Mouse (Mus musculus) adipose tissue, adult 10 weeks (tissue): ENCODE measurements around the gene Ms4a3. TPM values are rescaled to one million over a fixed set of nuclear protein-coding genes. Genes with fewer than 3 reads are reported as not detected.

ENCODE experiments used
- polyA plus RNA-seq: library from polyadenylated mRNA; stranded (reverse); fragments of 350-450 nt; fragmentation: Illumina TruSeq; extraction: RNeasy Lipid Tissue Mini Kit (QIAGEN cat#74804); gene quantifications from one replicate; pipeline ENCODE4 v1.2.3, GENCODE M21; 2014; ENCODE audit warnings: low read depth, low replicate concordance

Gene Ms4a3
- not detected for polyA plus RNA-seq

DNA sequence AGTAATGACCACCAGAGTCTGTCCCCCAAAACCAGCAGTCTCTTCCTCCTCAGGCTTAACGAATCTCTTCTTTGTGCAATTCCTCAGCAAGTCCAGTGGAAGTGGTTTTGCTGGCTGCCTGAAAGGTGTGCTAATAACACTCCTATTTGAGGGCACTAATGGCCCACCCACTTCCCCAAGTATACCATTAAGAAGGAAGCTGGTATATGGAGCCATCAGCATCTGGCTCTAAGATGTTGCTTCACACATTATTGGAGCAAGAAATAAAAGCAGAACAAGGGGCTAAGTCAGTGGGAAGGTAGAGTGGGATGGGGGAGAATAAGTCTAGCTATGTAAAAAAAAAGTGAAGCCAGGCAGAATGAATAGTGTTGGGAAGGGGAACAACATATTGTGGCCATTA is at the start of gene Ms4a3:
TSS of gene Ms4a3 (minus strand) at position 120 of the 400 bp plus-strand sequence.

DNA sequence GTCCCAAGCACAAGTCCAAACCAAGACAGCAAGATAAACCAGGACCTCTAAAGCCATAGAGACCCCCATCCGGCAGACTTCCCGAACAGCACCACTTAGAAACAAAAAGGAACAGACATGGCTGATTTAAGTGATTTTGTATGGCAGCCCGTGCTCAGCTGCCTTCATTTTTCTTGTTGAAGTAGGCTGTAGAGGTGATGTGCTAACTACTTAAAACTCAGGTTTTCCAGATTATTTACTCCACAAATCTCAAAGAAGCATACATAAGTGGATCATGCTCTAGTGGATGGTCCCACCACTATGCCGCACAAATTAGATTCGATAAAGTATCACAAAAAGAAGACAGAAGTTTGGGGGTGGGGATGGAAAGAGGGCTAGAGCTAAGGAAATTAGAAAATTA is 19.8 kb upstream of the Ms4a3 start, which contains the start of gene Oosp2:
TSS of gene Oosp2 (minus strand) at position 101 of the 400 bp plus-strand sequence.

DNA sequence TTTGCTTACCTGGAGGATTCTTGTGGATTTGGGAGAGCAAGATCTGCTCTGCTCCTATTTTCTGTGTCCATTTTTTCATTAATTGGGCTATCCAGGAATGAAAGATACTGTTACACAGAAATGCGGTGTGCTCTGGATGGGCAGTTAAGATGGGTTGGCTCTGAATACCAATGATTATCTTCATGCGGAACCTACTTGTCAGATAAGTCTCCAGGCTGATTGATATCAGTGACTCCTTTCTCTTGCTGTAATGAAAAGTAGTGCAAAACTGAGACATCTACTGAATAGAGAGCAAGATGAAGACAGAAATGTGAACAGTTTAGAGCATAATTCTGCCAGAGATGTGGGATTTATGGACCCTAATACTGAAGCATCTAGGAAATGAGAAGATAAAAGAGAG is 17.1 kb downstream of the Ms4a3 start, which contains the start of gene Ms4a2:
TSS of gene Ms4a2 (minus strand) at position 169 of the 400 bp plus-strand sequence.

DNA sequence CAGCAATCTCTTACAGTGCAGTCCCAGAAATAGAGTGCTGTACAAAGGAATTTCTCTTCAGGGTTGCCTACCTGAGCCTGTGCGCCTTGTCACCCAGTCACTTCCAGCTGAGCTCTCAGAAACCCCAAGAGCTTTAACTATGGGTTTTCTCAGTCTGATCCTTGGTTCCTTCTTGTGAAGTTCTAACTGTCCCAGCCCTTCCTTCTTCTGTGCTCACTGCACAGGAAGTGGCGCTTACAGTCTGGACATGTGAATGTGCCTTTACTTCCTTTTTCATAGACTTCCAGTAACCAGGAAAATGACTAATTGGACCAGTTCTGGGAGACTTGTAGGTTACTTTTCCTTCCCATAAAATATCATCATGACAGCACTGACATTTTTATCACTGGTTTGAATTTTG is 36.0 kb downstream of the Ms4a3 start, which contains the start of gene Ms4a6d:
TSS of gene Ms4a6d (minus strand) at position 247 of the 400 bp plus-strand sequence.

Other genes with a start within 250 kb of the Ms4a3 start
- 1.2 TPM for gene Ms4a4c, start 236.1 kb downstream of the Ms4a3 start, polyA plus RNA-seq
- gene Ms4a4b, start 197.3 kb downstream of the Ms4a3 start, polyA plus RNA-seq: 4.1 TPM
- 12.9 TPM for gene Ms4a6c, start 171.5 kb downstream of the Ms4a3 start, polyA plus RNA-seq
- 0.84 TPM for gene Gm8369, start 154.9 kb downstream of the Ms4a3 start, polyA plus RNA-seq
- gene Ms4a6b, start 124.3 kb downstream of the Ms4a3 start, polyA plus RNA-seq: 11.3 TPM
- 20.0 TPM for gene Ms4a4d, start 104.0 kb downstream of the Ms4a3 start, polyA plus RNA-seq
- 5.1 TPM for gene Ms4a6d, start 36.0 kb downstream of the Ms4a3 start, polyA plus RNA-seq
- gene Ms4a2, start 17.1 kb downstream of the Ms4a3 start, polyA plus RNA-seq: 0.12 TPM
- not detected for gene Oosp2, start 19.7 kb upstream of the Ms4a3 start, polyA plus RNA-seq
- gene Oosp1, start 50.3 kb upstream of the Ms4a3 start, polyA plus RNA-seq: not detected
- not detected for gene Oosp3, start 56.2 kb upstream of the Ms4a3 start, polyA plus RNA-seq
- gene Gif, start 106.7 kb upstream of the Ms4a3 start, polyA plus RNA-seq: not detected
- gene Mrpl16, start 129.5 kb upstream of the Ms4a3 start, polyA plus RNA-seq: 31.4 TPM
- 22.8 TPM for gene Stx3, start 178.6 kb upstream of the Ms4a3 start, polyA plus RNA-seq
- gene Olfr1417, start 198.4 kb upstream of the Ms4a3 start, polyA plus RNA-seq: not detected
- gene Olfr1418, start 220.2 kb upstream of the Ms4a3 start, polyA plus RNA-seq: not detected
- gene Olfr1419, start 234.3 kb upstream of the Ms4a3 start, polyA plus RNA-seq: not detected
- not detected for gene Olfr1420, start 245.7 kb upstream of the Ms4a3 start, polyA plus RNA-seq